Mouse (Mus musculus) spleen, adult 2 months (tissue): ENCODE results near the gene Ick.

Experiments used
- CTCF ChIP-seq: fragments of 200-500 bp; IDR thresholded peaks from 2 replicates; pipeline ENCODE4 v1.5.1; 2011; ENCODE audit warnings: mild to moderate bottlenecking, inconsistent platforms; ENCODE audit not compliant: insufficient read depth, insufficient read length, insufficient replicate concordance; ENCODE audit errors: extremely low read depth
- POLR2A ChIP-seq: fragments of 200-500 bp; IDR thresholded peaks from 2 replicates; pipeline ENCODE4 v1.6.1; 2011; ENCODE audit warnings: low read depth, low read length, inconsistent platforms

- TF ChIP-seq POLR2A = no peak
- no peak for TF ChIP-seq CTCF
Observed at GRCm38 (mm10) chr9:78212341-78213049, 103.5 kb downstream of the Ick start.
